Mouse (Mus musculus): ENCODE measurements around the gene Snd1.

DNA sequence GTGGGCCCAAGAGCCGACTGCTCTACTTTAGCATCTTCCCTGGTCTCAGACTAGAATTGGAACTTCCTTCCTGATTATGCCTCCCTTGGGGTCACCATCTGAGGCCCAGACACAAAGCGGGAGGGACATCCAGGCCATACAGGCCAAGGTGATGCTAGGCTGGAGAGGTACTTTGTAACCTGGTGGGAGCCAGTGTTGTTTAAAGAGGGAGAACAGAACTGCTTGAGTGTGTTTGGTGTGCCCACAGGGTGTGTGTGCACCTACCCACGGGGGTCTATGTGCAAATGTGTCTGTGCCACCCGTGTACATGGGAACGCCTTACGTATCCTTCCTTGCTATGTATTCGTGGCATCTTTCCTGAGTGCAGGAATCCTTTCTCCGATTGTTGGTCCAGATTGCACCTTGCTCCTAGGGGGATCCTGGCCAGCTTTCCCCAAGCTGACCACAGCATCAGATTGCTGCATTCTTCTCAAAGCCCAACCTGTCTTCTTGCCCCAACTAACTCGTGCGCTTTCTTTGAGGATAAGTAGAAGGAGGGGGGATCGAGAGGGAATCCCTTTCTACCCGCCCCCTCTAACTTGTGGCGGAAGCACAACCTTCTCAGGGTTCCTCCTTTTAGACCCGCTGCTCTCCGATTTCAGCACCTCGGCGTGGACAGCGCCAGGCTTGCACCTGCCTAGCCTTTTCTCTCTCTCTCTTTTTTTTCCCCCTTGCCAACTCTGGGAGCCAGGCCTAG lies 507.2 kb downstream of the Snd1 start:
- TF ChIP-seq CTCF (IDR thresholded peaks at IDR 0.05; ENCODE audit: borderline replicate concordance, insufficient read depth, low read length) (no peak), POLR2A (IDR thresholded peaks at IDR 0.05; ENCODE audit: low read depth, low read length) (no peak)

All from embryonic fibroblast, embryonic 13.5 days (primary cell).